Mouse (Mus musculus): ENCODE measurements at regions not wholly inside any gene's neighbourhood (a gene's known extent, or its start where the extent isn't known, plus 50 kb on each side); places are given as distances from the start of the nearest gene placed in this dataset.

DNA sequence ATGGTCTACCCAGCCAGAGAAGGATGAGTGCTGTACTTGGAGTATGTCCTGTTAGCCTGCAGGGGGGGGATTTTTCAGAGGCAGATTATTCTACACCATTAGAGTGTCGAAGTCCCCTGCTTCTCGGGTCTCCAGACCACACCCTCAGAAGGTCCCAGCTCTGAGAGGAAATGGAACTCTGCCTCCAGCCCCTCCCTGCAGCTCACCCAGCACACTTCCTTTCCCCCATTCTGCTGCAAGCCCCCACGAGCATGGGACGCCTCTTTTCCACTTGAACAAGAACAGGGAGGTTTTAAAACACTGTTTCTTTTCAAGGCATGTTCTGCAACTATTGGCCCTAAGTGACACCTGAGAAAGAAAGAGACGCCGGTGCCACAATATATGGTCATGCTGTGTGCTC, 282.8 kb upstream of the Zmiz1 start:
- no peak for DNase-seq (ENCODE audit: low read depth)

DNA sequence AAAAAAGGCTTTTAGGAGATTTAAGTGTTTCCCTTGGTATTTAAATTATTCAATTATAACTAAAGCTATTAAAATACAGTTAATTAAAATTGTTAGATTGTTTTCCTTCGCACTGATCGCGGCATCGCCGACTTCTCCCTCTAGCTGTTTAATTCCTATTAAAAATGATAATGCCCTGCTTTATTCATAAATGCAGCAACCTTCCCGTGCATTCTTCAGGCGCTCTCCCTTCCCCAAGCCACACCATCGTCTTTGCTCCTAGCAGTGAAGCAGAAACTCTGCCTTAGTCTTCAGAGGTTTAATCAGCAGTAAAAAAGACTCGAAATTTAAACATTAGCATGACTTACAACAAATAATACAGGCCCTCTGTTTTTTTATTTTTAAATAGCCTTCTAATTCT, 278.9 kb upstream of the Zmiz1 start:
- DNase-seq (ENCODE audit: low read depth) = no peak

DNA sequence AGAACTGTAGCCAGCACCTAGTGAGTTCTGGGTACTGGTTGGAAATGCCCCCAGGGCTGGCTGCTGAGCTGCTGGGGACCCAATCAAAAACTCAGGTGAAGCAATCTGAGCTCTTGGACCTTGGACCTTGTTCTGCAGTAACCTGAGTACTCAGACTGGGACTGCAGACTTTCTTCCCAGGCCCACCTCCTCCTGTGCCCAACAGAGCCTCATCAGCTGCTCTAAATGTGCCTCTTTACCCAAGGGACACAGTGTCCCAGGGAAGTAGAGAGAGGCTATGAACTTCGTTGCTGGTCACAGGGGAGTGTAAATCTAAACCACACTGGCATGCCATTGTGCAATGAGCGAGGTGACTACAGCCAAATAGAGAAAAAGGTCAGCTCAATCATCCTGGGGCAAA, 277.6 kb upstream of the Zmiz1 start:
- DNase-seq (ENCODE audit: low read depth) = no peak

DNA sequence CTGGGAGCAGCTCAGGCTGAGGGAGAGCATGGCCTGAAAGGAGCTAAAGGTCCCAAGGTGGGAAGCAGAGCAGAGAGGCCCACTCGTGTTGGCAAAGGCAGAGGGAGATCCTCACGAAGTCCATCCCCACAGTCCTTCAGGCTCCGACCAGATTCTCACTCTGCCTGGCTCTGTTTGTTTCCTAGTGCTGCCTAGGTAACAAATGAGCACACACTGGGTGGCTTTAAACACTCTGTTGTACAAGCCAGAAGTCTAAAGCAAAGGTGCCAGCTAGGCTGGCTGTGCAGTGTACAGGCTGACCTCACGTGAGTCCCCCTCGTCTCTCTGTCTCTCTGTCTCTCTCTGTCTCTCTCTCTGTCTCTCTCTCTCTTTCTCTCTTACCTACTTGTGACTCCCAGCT, 274.9 kb upstream of the Zmiz1 start:
- DNase-seq (ENCODE audit: low read depth) = no peak

DNA sequence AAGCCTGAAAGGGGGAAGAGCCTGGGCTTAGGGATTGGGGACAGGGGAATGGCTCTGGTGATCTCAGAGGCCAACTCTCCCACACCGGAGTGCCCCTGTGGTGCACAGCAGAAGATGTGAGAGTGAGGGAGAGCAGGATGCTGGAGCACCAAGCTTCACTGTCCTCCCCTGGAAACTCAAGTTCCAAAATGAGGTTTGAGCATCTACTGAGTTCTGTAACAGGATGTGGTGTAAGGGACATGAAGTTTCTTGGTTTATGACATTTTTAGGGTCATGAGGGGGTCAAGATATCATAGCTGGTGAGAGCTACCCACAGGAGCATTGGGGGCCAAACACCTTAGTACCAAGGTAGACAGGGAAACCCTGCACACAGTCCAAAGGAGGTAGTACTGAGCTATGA, 274.1 kb upstream of the Zmiz1 start:
- no peak for DNase-seq (ENCODE audit: low read depth)

DNA sequence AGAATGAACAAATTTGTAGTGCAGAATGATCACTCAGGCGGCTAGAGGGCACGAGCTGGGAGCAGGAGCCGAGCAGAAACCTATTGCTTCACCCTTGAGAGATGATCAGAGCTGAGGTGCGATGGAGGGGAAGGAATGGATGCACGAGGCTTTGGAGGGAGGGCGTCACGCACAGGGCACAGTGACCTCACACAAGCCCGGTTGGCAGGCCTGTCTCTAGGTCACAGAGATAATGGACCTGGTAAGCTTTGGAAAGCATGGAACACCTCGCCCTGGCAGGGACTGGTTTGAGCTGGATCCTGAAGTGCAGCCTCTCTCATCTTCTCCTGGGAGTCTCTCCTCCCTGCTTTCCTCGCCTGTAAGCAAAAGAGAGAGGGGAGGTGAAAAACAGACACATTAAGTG, 273.4 kb upstream of the Zmiz1 start:
- no peak for DNase-seq (ENCODE audit: low read depth)

DNA sequence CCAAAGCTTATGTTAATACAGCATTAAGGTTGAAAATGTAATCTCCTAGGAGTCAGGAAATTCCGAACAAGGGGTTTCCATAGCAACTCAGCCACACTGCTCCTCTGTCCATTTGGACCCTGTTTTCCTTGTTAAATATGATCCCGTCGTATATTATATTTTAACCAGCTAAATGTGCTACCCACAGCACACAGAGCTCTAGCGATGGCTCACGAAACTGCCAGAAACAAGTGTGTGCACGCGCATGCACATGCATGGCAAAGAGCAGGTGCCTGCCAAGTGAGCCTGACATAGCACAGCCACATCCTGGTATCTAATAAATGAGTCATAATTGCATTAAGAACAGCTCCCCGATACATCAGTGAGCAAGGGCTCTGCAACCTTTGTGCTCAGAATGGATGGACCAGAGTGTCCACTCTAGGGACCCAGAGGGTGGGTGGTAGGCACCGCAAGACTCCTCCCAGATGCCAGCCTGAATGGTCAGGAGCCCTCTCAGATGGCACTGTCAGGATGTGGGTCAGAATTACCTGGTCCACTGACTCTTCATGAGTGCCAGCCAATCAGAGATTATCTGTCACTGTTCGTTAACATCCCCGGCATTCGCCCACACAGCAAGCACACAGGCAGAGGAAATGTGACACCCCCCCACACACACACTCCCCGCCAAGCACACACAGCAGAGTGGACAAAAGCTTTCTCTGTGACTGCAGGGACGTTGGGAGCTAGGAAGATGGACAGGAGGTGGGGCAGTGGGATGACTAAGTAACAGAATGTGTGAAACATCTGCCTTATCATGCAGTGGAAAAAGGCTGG, 272.8 kb upstream of the Zmiz1 start:
- DNase-seq (ENCODE audit: low read depth) = no peak

DNA sequence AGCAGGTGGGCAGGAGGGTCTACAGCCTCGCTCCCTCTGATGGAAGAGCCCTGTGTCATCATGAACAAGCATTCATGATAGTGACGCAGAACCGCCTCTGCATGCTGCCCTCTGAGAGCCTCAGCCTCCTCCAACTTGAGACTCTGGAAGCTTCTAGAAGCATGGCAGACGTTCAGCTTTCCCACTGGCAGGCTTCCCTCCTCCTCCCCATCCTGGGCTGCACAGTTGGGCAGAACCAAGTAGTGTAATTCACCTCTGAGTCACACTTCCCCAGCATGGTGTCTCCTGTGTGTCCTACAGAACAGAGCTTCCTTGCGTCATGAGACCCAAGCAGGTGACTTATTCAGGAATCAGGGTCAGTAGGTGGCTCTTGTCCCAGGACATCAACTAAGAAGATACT, 271.3 kb upstream of the Zmiz1 start:
- no peak for DNase-seq (ENCODE audit: low read depth)

DNA sequence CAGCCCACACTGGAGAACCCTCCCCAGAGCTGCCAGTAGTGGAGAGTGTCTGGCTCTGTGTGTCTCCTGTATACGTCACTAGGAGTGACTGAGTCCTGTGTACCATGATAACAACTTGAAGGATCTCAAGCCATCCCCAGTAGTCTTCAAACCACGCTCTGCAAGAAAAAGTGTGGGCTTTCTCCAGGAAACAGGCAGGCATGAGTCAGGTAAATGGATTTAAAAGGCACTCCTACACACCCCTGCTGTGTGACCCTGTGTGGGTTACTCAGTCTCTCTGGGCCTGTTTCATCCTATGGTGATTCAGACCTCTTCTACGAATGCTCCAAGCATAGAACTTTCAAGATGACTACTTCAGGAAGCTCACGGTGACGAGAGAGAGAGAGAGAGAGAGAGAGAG, 269.7 kb upstream of the Zmiz1 start:
- no peak for DNase-seq (ENCODE audit: low read depth)

DNA sequence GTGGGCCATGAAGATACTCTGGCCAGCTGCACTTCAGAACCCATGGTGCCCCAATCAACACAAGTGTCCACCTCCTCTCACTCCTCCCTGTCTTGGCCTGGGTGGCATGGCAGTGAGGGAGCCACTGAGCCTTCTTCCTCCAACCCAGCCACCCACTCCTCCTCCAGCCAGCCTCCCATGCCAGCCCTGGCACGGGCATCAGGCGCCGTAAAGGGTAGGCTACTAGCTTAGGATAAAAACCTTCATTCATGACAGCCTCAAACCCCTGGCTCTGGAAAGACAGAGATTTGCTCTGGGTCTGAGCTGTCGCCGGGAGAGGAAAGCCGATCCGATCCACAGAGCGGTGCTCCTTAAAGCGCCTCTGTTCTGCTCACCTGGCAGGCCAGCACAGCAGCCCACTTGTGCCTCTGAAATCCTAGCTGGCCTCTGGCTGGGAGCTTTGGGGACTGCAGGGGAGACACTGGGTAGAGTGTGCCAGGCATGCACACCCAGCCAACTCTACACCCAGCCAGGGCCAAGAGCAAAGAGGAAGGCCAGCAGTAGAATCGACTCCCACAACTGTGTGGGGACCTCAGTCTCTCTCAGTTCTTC, 268.2 kb upstream of the Zmiz1 start:
- no peak for DNase-seq (ENCODE audit: low read depth)

DNA sequence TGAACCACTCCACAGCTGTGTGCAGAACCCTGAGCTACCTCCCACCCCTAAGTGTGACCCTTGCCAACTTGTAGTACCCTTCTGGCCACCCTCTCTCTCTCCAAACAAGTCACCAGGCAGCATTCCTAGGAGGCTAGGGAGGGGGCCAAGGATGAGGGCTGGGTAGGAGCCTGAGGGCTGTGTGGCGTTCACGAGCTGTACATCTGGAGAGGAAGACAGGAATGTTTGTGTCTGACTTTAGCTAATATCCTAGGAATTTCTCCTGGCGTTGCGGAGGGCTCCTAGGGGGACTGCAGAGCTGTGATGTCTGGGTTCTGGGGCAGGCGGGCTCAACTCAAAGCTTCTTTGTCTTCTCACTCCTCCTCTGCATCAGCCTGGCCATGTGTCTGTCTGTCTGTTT, 262.2 kb upstream of the Zmiz1 start:
- no peak for DNase-seq (ENCODE audit: low read depth)

DNA sequence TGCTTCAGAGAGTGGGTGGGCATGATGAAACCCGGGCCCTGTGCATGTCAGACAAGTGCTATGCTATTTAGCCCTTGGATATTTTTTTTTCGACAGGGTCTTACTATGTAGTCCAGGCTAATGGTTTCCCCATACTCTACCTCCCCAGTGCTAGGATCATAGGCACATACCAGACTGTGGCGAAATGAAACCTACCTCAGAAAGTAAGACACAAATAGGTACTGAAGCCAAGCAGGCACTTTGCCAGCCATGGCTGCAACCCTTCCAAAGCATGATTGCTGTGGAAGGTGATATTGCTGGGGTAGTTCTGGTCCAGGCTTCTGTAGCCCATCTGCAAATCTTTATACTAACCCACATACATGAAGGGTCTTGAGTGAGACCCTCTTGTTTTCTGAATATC, 259.1 kb upstream of the Zmiz1 start:
- DNase-seq (ENCODE audit: low read depth) = no peak

DNA sequence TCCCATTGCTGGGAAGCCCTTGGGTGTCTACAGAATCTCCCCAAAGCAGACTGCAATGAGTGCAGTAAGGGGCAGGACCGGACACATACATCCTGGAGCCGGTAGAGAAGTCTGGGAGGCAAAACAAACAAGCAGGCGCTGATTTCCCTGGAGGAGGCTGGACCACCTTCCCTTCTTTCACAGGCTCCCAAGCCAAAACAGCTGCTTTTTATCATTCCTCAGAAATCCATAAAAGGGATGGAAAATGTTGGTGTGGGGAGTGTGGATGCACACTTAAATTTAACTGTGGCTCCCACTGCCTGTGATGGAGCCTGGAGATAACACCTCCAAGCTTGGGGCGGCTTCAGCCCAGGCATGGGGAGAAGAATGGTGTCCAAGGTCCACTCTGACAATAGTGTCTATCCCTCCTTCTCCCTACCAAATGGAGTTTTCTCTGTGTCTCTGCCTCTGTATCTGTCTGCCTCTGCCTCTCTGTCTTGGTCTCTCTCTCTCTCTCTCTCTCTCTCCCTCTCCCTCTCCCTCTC, 258.3 kb upstream of the Zmiz1 start:
- DNase-seq (ENCODE audit: low read depth) = no peak

DNA sequence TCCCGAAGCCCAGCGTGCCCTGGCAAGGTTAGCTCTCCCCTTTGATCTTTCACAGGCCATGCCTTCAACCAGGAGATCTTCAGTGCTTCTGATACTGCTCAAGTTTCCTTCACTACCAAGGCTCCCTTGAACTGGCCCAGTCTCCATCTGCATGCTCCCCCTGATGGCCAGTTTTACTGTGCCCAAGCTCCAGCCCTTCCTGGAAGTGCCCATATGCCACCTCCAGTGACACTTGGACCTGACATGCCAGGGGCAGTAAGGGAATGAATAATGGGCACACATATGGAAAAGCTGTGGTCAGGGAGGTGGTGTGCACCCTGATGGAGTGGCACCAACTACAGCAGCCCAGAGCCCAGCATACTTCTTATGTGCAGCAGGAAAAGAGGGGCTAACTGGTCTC, 256.7 kb upstream of the Zmiz1 start:
- DNase-seq (ENCODE audit: low read depth) = no peak

DNA sequence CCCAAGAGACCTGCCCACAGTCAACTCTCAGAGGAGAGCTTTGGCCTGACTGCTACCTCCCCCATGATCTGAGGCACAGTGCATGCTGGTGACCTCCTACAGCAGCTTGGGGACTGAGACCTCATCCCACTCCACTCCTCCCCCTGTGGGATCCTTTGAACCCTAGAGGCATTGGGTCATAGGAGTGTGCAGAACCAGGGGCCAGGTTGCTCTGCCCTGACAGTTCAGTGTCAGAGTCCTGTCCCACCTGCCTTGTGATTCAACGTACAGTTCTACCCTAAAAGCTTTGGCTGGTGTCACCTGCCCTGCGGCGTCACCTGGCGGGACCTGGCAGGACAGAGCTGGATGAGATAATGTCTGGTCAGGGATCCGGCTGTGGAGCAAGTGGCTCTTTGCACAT, 254.9 kb upstream of the Zmiz1 start:
- no peak for DNase-seq (ENCODE audit: low read depth)

DNA sequence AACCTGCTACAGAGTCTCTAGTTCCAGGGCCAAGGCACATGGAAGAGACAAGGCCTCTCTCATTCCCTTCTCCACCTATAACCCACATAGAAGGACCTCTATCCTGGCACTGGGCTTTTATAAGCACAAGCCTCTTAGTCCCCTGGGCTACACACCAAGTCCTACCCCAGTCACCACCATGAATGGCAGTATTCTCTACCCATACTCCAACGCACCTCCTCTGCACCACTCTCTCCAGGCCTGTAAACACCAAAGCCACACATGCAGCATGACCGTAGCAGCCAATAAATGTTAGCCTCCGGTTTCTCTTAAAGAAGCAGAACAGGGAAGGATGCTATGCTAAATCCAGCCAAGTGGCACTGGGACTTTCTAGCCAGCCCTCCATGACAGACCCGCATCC, 252.1 kb upstream of the Zmiz1 start:
- no peak for DNase-seq (ENCODE audit: low read depth)

DNA sequence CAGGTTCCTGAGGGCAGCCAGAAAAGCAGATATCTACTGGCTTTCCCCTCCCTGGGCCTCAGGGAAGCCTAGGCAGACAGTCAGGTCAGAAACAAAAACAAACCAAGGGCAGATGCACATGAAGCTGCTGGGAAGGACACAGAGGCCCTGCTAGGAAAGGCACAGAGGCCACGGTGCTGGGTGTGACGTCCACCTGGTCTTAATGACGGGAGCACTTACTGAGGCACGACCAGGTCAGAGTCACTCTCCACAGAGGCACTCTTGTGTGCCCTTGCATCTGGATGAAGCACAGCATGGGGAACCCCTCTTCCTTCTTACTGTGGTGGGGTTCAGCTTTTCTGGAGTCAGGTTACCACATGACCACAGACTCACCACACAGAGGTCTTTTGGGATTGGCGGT, 251.6 kb upstream of the Zmiz1 start:
- no peak for DNase-seq (ENCODE audit: low read depth)

DNA sequence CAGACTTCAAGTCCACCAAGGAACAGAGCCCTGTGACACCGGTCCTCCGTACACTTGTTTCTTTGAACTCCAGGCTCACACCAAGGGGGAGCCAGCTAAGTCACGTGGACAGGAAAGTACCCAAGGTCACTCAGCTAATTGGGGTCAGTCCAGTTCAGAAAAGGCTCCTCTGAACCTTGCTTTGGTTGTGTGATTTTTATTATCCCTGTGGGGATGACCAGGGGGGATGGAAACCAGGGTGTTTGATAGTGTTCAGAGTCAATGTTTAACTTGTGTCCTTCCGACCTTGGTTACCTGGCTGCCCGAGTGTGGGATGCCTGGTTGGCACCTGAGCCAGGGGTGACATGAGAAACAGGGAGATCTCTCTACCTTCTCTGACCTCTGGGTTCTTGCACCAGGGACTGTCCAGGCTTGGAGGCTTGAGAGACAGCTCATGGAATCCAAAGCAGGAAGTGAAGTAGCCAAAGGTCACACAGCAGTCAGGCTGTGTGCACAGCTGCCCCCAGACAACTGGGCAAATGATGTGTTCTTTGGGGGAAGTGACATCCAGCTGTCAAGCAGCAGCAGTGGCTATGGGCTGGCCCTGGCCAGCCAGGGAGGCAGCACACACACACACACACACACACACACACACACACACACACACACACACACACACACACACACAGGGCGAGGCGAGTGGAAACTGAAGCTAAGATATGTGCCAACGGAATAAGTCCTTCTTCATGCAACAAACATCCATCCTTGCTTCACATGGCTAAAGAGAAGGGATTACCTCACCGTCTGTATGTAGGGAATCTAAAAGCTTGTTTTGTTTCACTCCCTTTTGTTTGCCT, 250.5 kb upstream of the Zmiz1 start:
- no peak for DNase-seq (ENCODE audit: low read depth)

DNA sequence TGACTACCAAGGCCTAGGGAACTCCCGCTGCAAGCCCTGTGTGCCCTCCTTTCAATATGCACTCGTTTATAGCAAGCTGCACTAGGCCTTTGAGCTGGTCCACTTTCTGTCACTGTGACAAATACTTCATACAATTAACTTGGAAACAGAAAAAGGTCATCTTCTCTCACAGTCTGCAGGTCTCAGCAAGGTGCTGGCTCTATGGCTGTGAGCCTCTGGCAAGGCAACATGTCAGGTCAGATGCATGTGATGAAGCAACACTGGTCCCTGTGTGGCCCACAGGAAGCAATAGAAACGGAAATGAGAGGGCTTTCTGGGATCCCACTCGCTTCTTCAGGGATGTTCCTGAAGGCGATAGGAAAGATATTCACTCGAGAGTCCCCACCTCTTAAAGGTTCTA, 245.9 kb upstream of the Zmiz1 start:
- DNase-seq (ENCODE audit: low read depth) = no peak

DNA sequence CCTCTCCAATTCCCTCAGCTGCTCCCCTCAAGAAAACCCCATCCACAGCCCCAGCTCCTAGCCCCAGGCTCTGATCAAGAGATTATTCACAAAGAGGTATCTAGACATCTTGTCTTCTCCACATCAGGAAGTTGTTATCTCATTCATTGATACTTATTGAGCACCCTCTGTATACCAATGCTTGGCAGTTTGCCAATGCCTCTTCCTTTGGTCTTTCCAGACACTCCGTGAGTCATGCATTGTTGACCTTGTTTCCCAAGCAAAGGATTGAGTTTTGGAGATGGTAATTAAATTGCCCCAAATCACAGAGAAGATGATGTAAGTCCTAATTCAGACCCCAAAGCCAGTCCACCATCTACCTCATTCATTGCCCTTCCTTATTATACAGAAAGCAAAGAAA, 235.9 kb upstream of the Zmiz1 start:
- no peak for DNase-seq (ENCODE audit: low read depth)

DNA sequence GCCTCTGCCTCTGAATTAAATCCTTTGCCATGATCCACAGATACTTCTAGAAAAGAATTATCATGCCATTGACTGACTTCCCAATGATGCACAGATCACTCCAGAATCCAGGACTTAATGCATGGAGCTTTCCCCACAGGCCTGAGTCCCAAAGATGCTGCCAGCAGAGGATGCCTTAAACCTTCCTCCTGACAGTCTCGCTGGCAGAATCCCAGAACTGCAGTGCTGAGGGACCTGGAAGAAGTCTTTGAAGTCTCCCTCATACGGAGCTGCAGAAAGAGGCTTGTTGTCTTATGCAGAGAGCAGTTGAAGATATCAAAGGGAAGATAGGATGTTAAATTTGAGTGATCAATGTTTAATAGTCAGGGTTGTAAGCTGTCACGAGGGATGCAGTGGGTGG, 233.8 kb upstream of the Zmiz1 start:
- no peak for DNase-seq (ENCODE audit: low read depth)

DNA sequence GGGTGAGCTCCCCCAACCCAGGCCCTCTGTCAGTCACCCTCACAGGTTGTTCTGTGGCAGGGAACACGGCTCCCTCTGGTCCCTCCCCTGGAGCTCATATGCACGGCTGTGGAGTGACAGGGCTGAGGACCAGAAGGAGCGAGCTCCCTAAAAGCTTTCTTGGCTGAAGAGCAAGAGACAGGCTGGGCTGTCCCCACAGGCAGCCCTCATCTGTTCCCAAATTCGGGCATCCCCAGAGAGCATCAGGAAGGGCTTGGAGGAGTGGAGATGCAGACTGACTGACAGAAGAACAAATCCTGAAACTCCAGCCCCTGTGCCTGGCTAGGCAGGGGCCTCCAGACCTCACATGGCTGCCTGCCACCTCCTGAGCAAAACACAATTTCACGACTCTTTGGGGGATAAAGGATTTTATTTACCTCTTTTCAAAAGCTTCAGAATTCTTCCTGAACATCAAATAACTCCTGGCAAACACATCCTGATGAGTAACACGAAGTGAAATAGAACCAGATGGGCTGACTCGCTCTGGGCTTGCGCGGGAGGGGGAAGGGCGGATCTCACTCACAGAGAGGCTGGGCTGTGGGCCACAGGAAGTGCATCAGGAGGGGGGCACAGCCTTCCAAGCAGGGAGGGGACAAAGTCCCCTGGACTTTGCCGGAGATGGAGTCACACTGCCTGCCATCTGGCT, 232.7 kb upstream of the Zmiz1 start:
- DNase-seq (ENCODE audit: low read depth) = no peak
